Mouse (Mus musculus) cerebellum, postnatal 4 days (tissue): ENCODE measurements around the gene Dennd1b.

ENCODE experiments used
- DNase-seq, 2 experiments: peaks; one replicate each; pipeline ENCODE4 v3.0.0; 2022; ENCODE audit warnings: low spot score in 2 of 2, mixed read lengths in 1 of 2

Dennd1b gene

GRCm38 (mm10) chr1:139079523-139079922 is 116.3 kb downstream of the Dennd1b start:
- no peak for DNase-seq

GRCm38 (mm10) chr1:139080517-139081386 is 117.5 kb downstream of the Dennd1b start:
- DNase-seq: peak in 1 of 2 experiments; percentile 66

- no peak for DNase-seq
These were observed 120.1 kb downstream of the Dennd1b start for GRCm38 (mm10) chr1:139083382-139083781.

- no peak for DNase-seq
These were observed 124.3 kb downstream of the Dennd1b start for GRCm38 (mm10) chr1:139087564-139087963.

- DNase-seq: no peak
These were observed 127.5 kb downstream of the Dennd1b start for GRCm38 (mm10) chr1:139090744-139091143.

GRCm38 (mm10) chr1:139091701-139092100 is 128.5 kb downstream of the Dennd1b start:
- DNase-seq: no peak

GRCm38 (mm10) chr1:139092144-139092543 is 128.9 kb downstream of the Dennd1b start:
- no peak for DNase-seq

- DNase-seq: no peak
These were observed 129.5 kb downstream of the Dennd1b start for GRCm38 (mm10) chr1:139092722-139093121.

GRCm38 (mm10) chr1:139096369-139096768 is 133.1 kb downstream of the Dennd1b start:
- DNase-seq: no peak

GRCm38 (mm10) chr1:139098088-139098487 is 134.9 kb downstream of the Dennd1b start:
- no peak for DNase-seq

GRCm38 (mm10) chr1:139101725-139102124 is 138.5 kb downstream of the Dennd1b start:
- no peak for DNase-seq

GRCm38 (mm10) chr1:139108251-139108650 is 145.0 kb downstream of the Dennd1b start:
- DNase-seq: no peak

GRCm38 (mm10) chr1:139122626-139123025 is 159.4 kb downstream of the Dennd1b start:
- DNase-seq: no peak

GRCm38 (mm10) chr1:139139644-139140043 is 176.4 kb downstream of the Dennd1b start:
- no peak for DNase-seq

- DNase-seq: no peak
These were observed 182.3 kb downstream of the Dennd1b start for GRCm38 (mm10) chr1:139145516-139145915.

GRCm38 (mm10) chr1:139146306-139146705 is 183.1 kb downstream of the Dennd1b start:
- DNase-seq: no peak

- no peak for DNase-seq
These were observed 189.8 kb downstream of the Dennd1b start for GRCm38 (mm10) chr1:139153006-139153405.

- DNase-seq: no peak
These were observed 190.3 kb downstream of the Dennd1b start for GRCm38 (mm10) chr1:139153493-139153892.

- no peak for DNase-seq
These were observed 193.2 kb downstream of the Dennd1b start for GRCm38 (mm10) chr1:139156397-139156796.

- DNase-seq: no peak
These were observed 198.4 kb downstream of the Dennd1b start for GRCm38 (mm10) chr1:139161619-139162018.

- no peak for DNase-seq
These were observed 199.6 kb downstream of the Dennd1b start for GRCm38 (mm10) chr1:139162814-139163213.

GRCm38 (mm10) chr1:139174058-139174832 is 211.0 kb downstream of the Dennd1b start:
- no peak for DNase-seq

- DNase-seq: no peak
These were observed 216.5 kb downstream of the Dennd1b start for GRCm38 (mm10) chr1:139179707-139180106.
